Mouse (Mus musculus): ENCODE results near the gene Mst1. TPM values are rescaled to one million over a fixed set of nuclear protein-coding genes. Genes with fewer than 3 reads are reported as not detected.
A peak's percentile ranks its signal among the peaks of the same experiment; 100 is the strongest.

Mst1 gene
- polyA plus RNA-seq, 1 experiment from 2014 or later: 0.28 TPM

GRCm38 (mm10) chr9:108082549-108082948 lies 2.3 kb downstream of the Mst1 start:
- H3K9ac ChIP-seq (ENCODE audit: low read length): no peak overlapping the region; the same call in 1 of the 2 replicates
- peaks cover 3% of the 10 kb centered on the region; the same call in 1 of the 2 replicates for H3K36me3 ChIP-seq (ENCODE audit: control insufficient read depth, insufficient read depth, low read length)
- no peak overlapping the region for H3K4me2 ChIP-seq (ENCODE audit: low read depth, low read length, severe bottlenecking)
- H3K4me3 ChIP-seq (ENCODE audit: low read depth, low read length): no peak overlapping the region
- 5% methylated on average over 19 of the region's 19 CpGs for WGBS
- ATAC-seq (replicated peaks; ENCODE audit: low FRiP score): no peak
- no peak for DNase-seq (ENCODE audit: low spot score)
- no peak overlapping the region for H3K27ac ChIP-seq (ENCODE audit: low read depth, low read length)
- no peaks in the 10 kb centered on the region for H3K9me3 ChIP-seq (ENCODE audit: control insufficient read depth, low read length)
- peaks cover 7% of the 10 kb centered on the region; the same call in 1 of the 2 replicates for H3K4me1 ChIP-seq (replicated peaks; ENCODE audit: control insufficient read depth, insufficient read depth, low read length)
- H3K27me3 ChIP-seq (ENCODE audit: control insufficient read depth, insufficient read depth, low read length): peaks cover 22% of the 10 kb centered on the region

GRCm38 (mm10) chr9:108082988-108083431 lies 2.8 kb downstream of the Mst1 start, which contains the start of gene Rnf123:
Gene Rnf123 (minus strand): TSS chr9:108083346.
- ATAC-seq (replicated peaks; ENCODE audit: low FRiP score) (no peak), DNase-seq (ENCODE audit: low spot score) (no peak)
- H3K36me3 ChIP-seq (ENCODE audit: control insufficient read depth, insufficient read depth, low read length): peaks cover 4% of the 10 kb centered on the region; the same call in 1 of the 2 replicates
- peaks cover 7% of the 10 kb centered on the region; the same call in 1 of the 2 replicates for H3K4me1 ChIP-seq (replicated peaks; ENCODE audit: control insufficient read depth, insufficient read depth, low read length)
- 24% methylated on average over 12 of the region's 12 CpGs for WGBS
- no peak within 1 kb of the TSS; the same call in 1 of the 2 replicates for H3K9ac ChIP-seq (ENCODE audit: low read length)
- H3K27ac ChIP-seq (ENCODE audit: low read depth, low read length): no peak within 1 kb of the TSS
- H3K4me2 ChIP-seq (ENCODE audit: low read depth, low read length, severe bottlenecking): no peak within 1 kb of the TSS
- H3K4me3 ChIP-seq (ENCODE audit: low read depth, low read length): no peak within 1 kb of the TSS
- H3K27me3 ChIP-seq (ENCODE audit: control insufficient read depth, insufficient read depth, low read length): peaks cover 22% of the 10 kb centered on the region
- H3K9me3 ChIP-seq (ENCODE audit: control insufficient read depth, low read length): no peaks in the 10 kb centered on the region

GRCm38 (mm10) chr9:108083561-108083960 lies 3.3 kb downstream of the Mst1 start:
- H3K4me2 ChIP-seq (ENCODE audit: low read depth, low read length, severe bottlenecking): no peak overlapping the region
- no peak overlapping the region for H3K9ac ChIP-seq (ENCODE audit: low read length)
- peaks cover 8% of the 10 kb centered on the region; the same call in 1 of the 2 replicates for H3K36me3 ChIP-seq (ENCODE audit: control insufficient read depth, insufficient read depth, low read length)
- WGBS: 80% methylated on average over 6 of the region's 6 CpGs
- no peak for ATAC-seq (replicated peaks; ENCODE audit: low FRiP score)
- no peaks in the 10 kb centered on the region for H3K9me3 ChIP-seq (ENCODE audit: control insufficient read depth, low read length)
- no peak overlapping the region for H3K4me3 ChIP-seq (ENCODE audit: low read depth, low read length)
- H3K27ac ChIP-seq (ENCODE audit: low read depth, low read length): no peak overlapping the region
- H3K27me3 ChIP-seq (ENCODE audit: control insufficient read depth, insufficient read depth, low read length): peaks cover 22% of the 10 kb centered on the region
- no peak for DNase-seq (ENCODE audit: low spot score)
- H3K4me1 ChIP-seq (replicated peaks; ENCODE audit: control insufficient read depth, insufficient read depth, low read length): peaks cover 4% of the 10 kb centered on the region; the same call in 1 of the 2 replicates

- no peak for DNase-seq (ENCODE audit: low spot score)
- 95% methylated on average over 4 of the region's 4 CpGs for WGBS
- peaks cover 10% of the 10 kb centered on the region; the same call in 1 of the 2 replicates for H3K36me3 ChIP-seq (ENCODE audit: control insufficient read depth, insufficient read depth, low read length)
These were observed 5.0 kb downstream of the Mst1 start for GRCm38 (mm10) chr9:108085261-108085660.

GRCm38 (mm10) chr9:108090611-108091120 lies 10.4 kb downstream of the Mst1 start:
- ATAC-seq (replicated peaks; ENCODE audit: low FRiP score) (no peak), DNase-seq (ENCODE audit: low spot score) (no peak)
- 96% methylated on average over 7 of the region's 7 CpGs for WGBS
- no peak overlapping the region for H3K27ac ChIP-seq (ENCODE audit: low read depth, low read length)
- peaks cover 10% of the 10 kb centered on the region; the same call in 1 of the 2 replicates for H3K36me3 ChIP-seq (ENCODE audit: control insufficient read depth, insufficient read depth, low read length)
- no peak overlapping the region for H3K4me2 ChIP-seq (ENCODE audit: low read depth, low read length, severe bottlenecking)
- no peaks in the 10 kb centered on the region for H3K9me3 ChIP-seq (ENCODE audit: control insufficient read depth, low read length)
- peaks cover 6% of the 10 kb centered on the region; the same call in 1 of the 2 replicates for H3K4me1 ChIP-seq (replicated peaks; ENCODE audit: control insufficient read depth, insufficient read depth, low read length)
- no peak overlapping the region for H3K4me3 ChIP-seq (ENCODE audit: low read depth, low read length)
- no peak overlapping the region for H3K9ac ChIP-seq (ENCODE audit: low read length)
- no peaks in the 10 kb centered on the region for H3K27me3 ChIP-seq (ENCODE audit: control insufficient read depth, insufficient read depth, low read length)

More at GRCm38 (mm10) chr9:108085261-108085660, 5.0 kb downstream of the Mst1 start:
- no peak overlapping the region for H3K9ac ChIP-seq (ENCODE audit: low read length)
- H3K4me3 ChIP-seq (ENCODE audit: low read depth, low read length): no peak overlapping the region
- H3K4me1 ChIP-seq (replicated peaks; ENCODE audit: control insufficient read depth, insufficient read depth, low read length): no peaks in the 10 kb centered on the region
- no peak for ATAC-seq (replicated peaks; ENCODE audit: low FRiP score)
- H3K27ac ChIP-seq (ENCODE audit: low read depth, low read length): no peak overlapping the region
- no peaks in the 10 kb centered on the region for H3K9me3 ChIP-seq (ENCODE audit: control insufficient read depth, low read length)
- H3K27me3 ChIP-seq (ENCODE audit: control insufficient read depth, insufficient read depth, low read length): peaks cover 22% of the 10 kb centered on the region
- no peak overlapping the region for H3K4me2 ChIP-seq (ENCODE audit: low read depth, low read length, severe bottlenecking)

- H3K36me3 ChIP-seq (ENCODE audit: control insufficient read depth, insufficient read depth, low read length): peaks cover 2% of the 10 kb centered on the region; the same call in 1 of the 2 replicates
- 71% methylated on average over 10 of the region's 10 CpGs for WGBS
- H3K4me2 ChIP-seq (ENCODE audit: low read depth, low read length, severe bottlenecking): peak overlapping the region; percentile 90
- H3K4me1 ChIP-seq (replicated peaks; ENCODE audit: control insufficient read depth, insufficient read depth, low read length): peaks cover 8% of the 10 kb centered on the region; the same call in 1 of the 2 replicates
- peak overlapping the region; percentile 84 for H3K9ac ChIP-seq (ENCODE audit: low read length)
- no peaks in the 10 kb centered on the region for H3K27me3 ChIP-seq (ENCODE audit: control insufficient read depth, insufficient read depth, low read length)
- no peak overlapping the region for H3K27ac ChIP-seq (ENCODE audit: low read depth, low read length)
- ATAC-seq (replicated peaks; ENCODE audit: low FRiP score) (no peak), DNase-seq (ENCODE audit: low spot score) (no peak)
- H3K9me3 ChIP-seq (ENCODE audit: control insufficient read depth, low read length): no peaks in the 10 kb centered on the region
- H3K4me3 ChIP-seq (ENCODE audit: low read depth, low read length): peak overlapping the region; percentile 80
These were observed 13.3 kb downstream of the Mst1 start for GRCm38 (mm10) chr9:108093586-108093985.

- Histone ChIP-seq H3K4me1 (replicated peaks; ENCODE audit: control insufficient read depth, insufficient read depth, low read length) (peaks cover 8% of the 10 kb centered on the region; the same call in 1 of the 2 replicates), H3K4me2 (ENCODE audit: low read depth, low read length, severe bottlenecking) (peak within 1 kb of the TSS; percentile 90), H3K9ac (ENCODE audit: low read length) (peak within 1 kb of the TSS; percentile 84), H3K36me3 (ENCODE audit: control insufficient read depth, insufficient read depth, low read length) (0 out of 2 replicates have a peak, but pooled peaks cover 2% of the 10 kb centered on the region), H3K27me3 (ENCODE audit: control insufficient read depth, insufficient read depth, low read length) (no peaks in the 10 kb centered on the region), H3K9me3 (ENCODE audit: control insufficient read depth, low read length) (no peaks in the 10 kb centered on the region), H3K4me3 (ENCODE audit: low read depth, low read length) (peak within 1 kb of the TSS; percentile 80), H3K27ac (ENCODE audit: low read depth, low read length) (peak within 1 kb of the TSS; percentile 59; the same call in 1 of the 2 replicates)
- ATAC-seq (replicated peaks; ENCODE audit: low FRiP score): peak; percentile 96
- DNase-seq (ENCODE audit: low spot score): peak; percentile 98
- under 1% methylated on average over 52 of the region's 52 CpGs for WGBS
These were observed 14.1 kb downstream of the Mst1 start, which contains the start of gene Apeh for GRCm38 (mm10) chr9:108094184-108094941. Gene Apeh (minus strand): TSS chr9:108094606.

- Histone ChIP-seq H3K36me3 (ENCODE audit: control insufficient read depth, insufficient read depth, low read length) (no peaks in the 10 kb centered on the region), H3K4me2 (ENCODE audit: low read depth, low read length, severe bottlenecking) (peak overlapping the region; percentile 90), H3K4me3 (ENCODE audit: low read depth, low read length) (peak overlapping the region; percentile 80), H3K9me3 (ENCODE audit: control insufficient read depth, low read length) (no peaks in the 10 kb centered on the region), H3K27ac (ENCODE audit: low read depth, low read length) (peak overlapping the region; percentile 46; the same call in 1 of the 2 replicates), H3K9ac (ENCODE audit: low read length) (peak overlapping the region; percentile 44), H3K27me3 (ENCODE audit: control insufficient read depth, insufficient read depth, low read length) (no peaks in the 10 kb centered on the region), H3K4me1 (replicated peaks; ENCODE audit: control insufficient read depth, insufficient read depth, low read length) (peaks cover 8% of the 10 kb centered on the region; the same call in 1 of the 2 replicates)
- DNase-seq (ENCODE audit: low spot score) (peak; percentile 78), ATAC-seq (replicated peaks; ENCODE audit: low FRiP score) (peak; percentile 54)
- under 1% methylated on average over 16 of the region's 16 CpGs for WGBS
These were observed 14.8 kb downstream of the Mst1 start for GRCm38 (mm10) chr9:108094998-108095411.

Data from forebrain, embryonic 11.5 days (tissue).